Mouse (Mus musculus) cerebellum, adult 18-20 months (tissue): ENCODE data around the gene Pou1f1.

Experiments
- DNase-seq, 2 experiments: peaks; one replicate each; pipeline ENCODE4 v3.0.0; 2021

Gene Pou1f1

DNA sequence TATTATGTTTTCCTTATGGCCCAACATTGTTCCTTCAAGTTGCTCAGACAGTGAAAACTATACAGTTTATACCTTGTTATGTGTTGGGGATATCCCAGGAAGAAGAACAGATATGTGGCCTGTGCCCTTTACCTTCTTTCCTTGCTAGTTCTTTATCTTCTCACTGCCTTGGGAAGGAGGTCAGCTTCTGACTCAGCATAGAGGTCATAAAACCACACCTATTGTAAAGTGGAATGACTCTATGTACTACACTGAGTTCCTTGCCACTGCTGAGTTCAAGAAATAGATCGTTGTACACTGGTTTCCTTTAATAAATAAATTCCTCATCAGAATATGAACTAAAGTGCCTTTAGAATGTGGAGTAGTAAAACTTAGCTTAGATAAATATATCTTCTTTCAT is 44.6 kb downstream of the Pou1f1 start:
- DNase-seq = no peak

DNA sequence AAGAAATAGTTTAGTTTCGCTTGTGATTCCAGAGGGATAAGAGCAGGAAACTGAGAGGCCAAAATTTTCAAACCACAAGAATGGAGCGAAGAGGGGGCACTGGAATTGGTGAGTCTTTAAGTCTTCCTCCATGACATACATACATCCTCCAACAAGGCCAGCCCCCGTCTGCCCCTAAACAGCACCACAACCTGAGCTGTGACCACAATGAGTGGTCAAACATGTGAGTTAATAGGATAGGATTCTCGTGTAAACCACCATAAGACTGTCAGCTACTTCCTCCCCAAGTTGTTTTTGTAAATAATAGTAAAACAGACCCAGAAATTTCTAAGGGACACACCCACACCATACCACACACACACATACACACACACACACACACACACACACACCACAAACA is 48.5 kb downstream of the Pou1f1 start:
- DNase-seq = no peak

DNA sequence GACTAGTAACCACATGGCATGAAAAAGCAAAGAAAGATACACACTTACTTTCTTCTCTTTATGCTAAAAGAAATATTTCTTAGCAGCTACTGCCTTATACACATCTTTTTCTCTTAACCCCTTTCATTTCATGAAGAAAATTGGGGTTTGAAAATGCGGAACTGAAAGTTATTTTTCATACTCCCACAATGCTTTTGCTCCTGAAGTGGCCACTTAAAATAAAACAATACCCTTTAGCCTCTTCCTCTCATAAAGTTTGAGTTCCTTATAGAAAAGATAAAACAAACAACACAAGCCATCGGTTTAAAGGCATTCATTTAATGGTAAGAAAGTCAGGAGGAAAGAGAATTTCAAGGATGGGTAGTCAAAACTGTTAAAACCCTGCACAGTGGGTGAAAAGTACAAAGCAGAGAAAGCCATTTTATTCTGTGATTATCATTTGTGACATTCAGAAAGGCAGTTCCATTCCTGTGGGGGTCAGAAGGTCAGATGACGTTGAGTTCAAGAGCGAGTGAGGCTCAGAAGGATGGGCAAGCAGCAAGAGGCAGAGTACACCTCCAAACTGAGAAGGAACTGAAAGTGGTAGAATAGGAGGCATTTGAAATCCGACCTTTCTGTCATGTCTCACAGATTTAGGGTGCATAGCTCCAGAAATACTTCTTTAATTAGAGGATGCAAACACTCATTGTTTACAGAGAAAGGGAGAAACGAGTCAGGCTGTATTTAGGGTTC is 57.2 kb downstream of the Pou1f1 start:
- no peak for DNase-seq
